Mouse (Mus musculus): Measurements from ENCODE around the gene Ripor2.

DNA sequence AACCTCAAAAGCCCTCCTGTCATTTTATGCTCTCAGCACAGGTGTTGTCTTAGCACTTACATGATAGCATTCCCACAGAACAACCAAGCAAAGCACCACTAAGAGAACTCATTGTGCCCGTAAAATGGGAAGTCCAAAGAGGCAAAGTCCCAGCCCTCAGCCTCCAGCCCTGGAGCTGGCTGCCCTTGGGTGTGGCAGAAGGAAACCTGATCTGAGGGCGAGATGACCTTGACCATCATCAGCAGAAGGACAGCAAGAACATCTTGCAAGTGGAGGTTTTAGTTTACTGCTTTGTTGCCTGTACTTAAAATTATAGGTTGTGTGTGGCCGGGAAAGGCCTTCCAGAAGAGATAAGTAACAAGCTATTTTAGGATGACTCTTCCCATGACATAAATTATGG lies 6.9 kb upstream of the Ripor2 start:
- TF ChIP-seq CTCF (IDR thresholded peaks at IDR 0.05; ENCODE audit: extremely low read depth, insufficient read depth, insufficient read length, insufficient replicate concordance) (no peak), POLR2A (IDR thresholded peaks at IDR 0.05; ENCODE audit: low read depth, low read length) (no peak)

Measured in spleen, adult 2 months (tissue).